Mouse (Mus musculus) cerebellum, adult 11 months (tissue): ENCODE data around the gene Pcnx2.

Experiments used
- DNase-seq: peaks from one replicate; pipeline ENCODE4 v3.0.0; 2022

The Pcnx2 gene

GRCm38 (mm10) chr8:125747390-125747789 is 150.7 kb downstream of the Pcnx2 start:
- no peak for DNase-seq

- DNase-seq = no peak
These were observed 153.1 kb downstream of the Pcnx2 start for GRCm38 (mm10) chr8:125744914-125745576.

GRCm38 (mm10) chr8:125742406-125742805 is 155.7 kb downstream of the Pcnx2 start:
- DNase-seq = no peak

GRCm38 (mm10) chr8:125741855-125742254 is 156.3 kb downstream of the Pcnx2 start:
- no peak for DNase-seq

GRCm38 (mm10) chr8:125741377-125741776 is 156.7 kb downstream of the Pcnx2 start:
- no peak for DNase-seq

- DNase-seq = no peak
These were observed 157.5 kb downstream of the Pcnx2 start for GRCm38 (mm10) chr8:125740655-125741054.

- DNase-seq = no peak
These were observed 159.2 kb downstream of the Pcnx2 start for GRCm38 (mm10) chr8:125738956-125739355.

- peak; percentile 88 for DNase-seq
These were observed 163.9 kb downstream of the Pcnx2 start for GRCm38 (mm10) chr8:125733964-125734956.

- no peak for DNase-seq
These were observed 168.4 kb downstream of the Pcnx2 start, which contains the start of gene Ntpcr for GRCm38 (mm10) chr8:125729746-125730145. Ntpcr (plus strand) TSS chr8:125729963.

- DNase-seq = no peak
These were observed 170.3 kb downstream of the Pcnx2 start for GRCm38 (mm10) chr8:125727797-125728196.

- DNase-seq = no peak
These were observed 171.1 kb downstream of the Pcnx2 start for GRCm38 (mm10) chr8:125726986-125727385.

GRCm38 (mm10) chr8:125726143-125726542 is 172.0 kb downstream of the Pcnx2 start:
- DNase-seq = no peak

- DNase-seq = no peak
These were observed 172.9 kb downstream of the Pcnx2 start for GRCm38 (mm10) chr8:125725037-125725820.

GRCm38 (mm10) chr8:125723437-125723836 is 174.7 kb downstream of the Pcnx2 start:
- DNase-seq = no peak

GRCm38 (mm10) chr8:125722675-125723074 is 175.4 kb downstream of the Pcnx2 start:
- no peak for DNase-seq

- no peak for DNase-seq
These were observed 179.2 kb downstream of the Pcnx2 start for GRCm38 (mm10) chr8:125718914-125719313.

- no peak for DNase-seq
These were observed 181.5 kb downstream of the Pcnx2 start for GRCm38 (mm10) chr8:125716613-125717012.

GRCm38 (mm10) chr8:125716211-125716610 is 181.9 kb downstream of the Pcnx2 start:
- DNase-seq = no peak

- no peak for DNase-seq
These were observed 186.6 kb downstream of the Pcnx2 start for GRCm38 (mm10) chr8:125711514-125711913.

- DNase-seq = no peak
These were observed 188.9 kb downstream of the Pcnx2 start for GRCm38 (mm10) chr8:125709171-125709570.

- DNase-seq = no peak
These were observed 192.3 kb downstream of the Pcnx2 start for GRCm38 (mm10) chr8:125705816-125706215.

- no peak for DNase-seq
These were observed 193.7 kb downstream of the Pcnx2 start for GRCm38 (mm10) chr8:125704434-125704833.

- no peak for DNase-seq
These were observed 195.1 kb downstream of the Pcnx2 start for GRCm38 (mm10) chr8:125702868-125703473.
